26 mouse cellular contexts compared by ENCODE assay signal in the genomic region with DNA sequence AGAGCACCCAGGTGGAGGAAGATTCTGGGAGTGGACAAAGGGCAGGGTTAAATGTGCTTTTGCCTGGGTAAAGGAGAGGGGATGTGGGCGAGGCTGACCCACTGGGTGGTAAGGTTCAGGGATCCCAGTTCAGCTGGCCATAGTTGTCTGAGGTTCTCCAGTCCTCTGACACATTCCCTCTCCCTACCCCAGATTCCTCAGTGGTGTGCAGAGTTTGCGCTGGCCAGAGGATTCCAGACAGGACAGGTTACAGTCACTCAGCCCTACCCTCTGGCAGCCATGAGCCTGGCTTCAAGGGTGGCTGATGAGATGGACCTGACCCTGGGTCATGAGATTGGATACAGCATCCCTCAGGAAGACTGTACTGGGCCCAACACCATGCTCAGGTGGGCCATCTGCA. TPM values are rescaled to one million over a fixed set of nuclear protein-coding genes. Genes with fewer than 3 reads are reported as not detected.
DNase-seq lines count a peak whose midpoint lies in the region; ATAC-seq and TF ChIP-seq lines count a peak whose summit lies in the region.
"Had no signal": no experiment of that assay in that cellular context is flagged by ENCODE, and none has a peak within 500 bp of the region (broad histone marks: within the 10 kb centered on the region; RNA-seq: fewer than 3 reads in every experiment).

No protein-coding gene starts in this region.

- TF ChIP-seq EP300 in heart, adult 2 months (IDR thresholded peaks at IDR 0.05; ENCODE audit: insufficient read depth, low read depth, low read length): no peak
- no peak for TF ChIP-seq EP300 in CH12.LX (IDR thresholded peaks at IDR 0.05; ENCODE audit: low read length)
- TF ChIP-seq EP300 in liver, postnatal 0 days (IDR thresholded peaks at IDR 0.05; ENCODE audit: low read depth): no peak

- TF ChIP-seq POLR2A in heart, adult 2 months (IDR thresholded peaks at IDR 0.05; ENCODE audit: insufficient read depth, low read depth, low read length): 0 out of 2 replicates have a peak, but pooled peaks have one; percentile 5
- peak; percentile 0; the same call in 1 of the 2 replicates for TF ChIP-seq POLR2A in CH12.LX (IDR thresholded peaks at IDR 0.05; ENCODE audit: low read depth, low read length)

- H3K4me2 ChIP-seq in CH12.LX (ENCODE audit: insufficient read depth, low read depth, poor library complexity, severe bottlenecking): no peak overlapping the region
- H3K4me2 ChIP-seq in intestine, postnatal 0 days (replicated peaks; ENCODE audit: low read depth): peak overlapping the region; percentile 72
- peak overlapping the region; percentile 70 for H3K4me2 ChIP-seq in liver, postnatal 0 days (ENCODE audit: low read depth, low read length)
- H3K4me2 ChIP-seq: embryonic facial prominence, embryonic 13.5 days; hindbrain, embryonic 12.5 days; lung, embryonic 15.5 days; midbrain, embryonic 13.5 days had no signal

- H3K27ac ChIP-seq in heart, adult 2 months: no peak overlapping the region
- no peak overlapping the region for H3K27ac ChIP-seq in CH12.LX (ENCODE audit: insufficient read depth, low read depth)
- H3K27ac ChIP-seq in intestine, postnatal 0 days (ENCODE audit: low read depth, low read length): peak overlapping the region; percentile 89
- H3K27ac ChIP-seq in liver, postnatal 0 days (ENCODE audit: low read depth): peak overlapping the region; percentile 90
- H3K27ac ChIP-seq: embryonic facial prominence, embryonic 13.5 days; heart, embryonic 10.5 days; hindbrain, embryonic 12.5 days; left cerebral cortex, adult 2 months; lung, embryonic 15.5 days; macrophage; midbrain, embryonic 13.5 days had no signal

- DNase-seq in heart, adult 2 months: no peak
- no peak for DNase-seq in heart, postnatal 14 days
- no peak for DNase-seq in CH12.LX (ENCODE audit: extremely low read depth)
- DNase-seq in liver, postnatal 0 days: no peak
- DNase-seq in adrenal gland, postnatal 14 days: no peak
- DNase-seq in left cerebral cortex, postnatal 36 days (ENCODE audit: low spot score in 2 of 2): no peak
- DNase-seq: cerebellum, adult 9-10 months; forebrain, postnatal 0 days; kidney, adult 11 months; kidney, postnatal 4 days; layer of hippocampus, adult 9-11 months; spleen, adult 18-20 months had no signal

- intact Hi-C loops in heart, adult 2 months (cut with DNase I): no loop called here
- intact Hi-C loops in heart, postnatal 14 days (cut with DNase I): no loop called here
- intact Hi-C loops in left cerebral cortex, postnatal 36 days (cut with DNase I): no loop called here

- no peak overlapping the region for H3K9ac ChIP-seq in heart, adult 2 months (ENCODE audit: low read depth, low read length)
- no peak overlapping the region for H3K9ac ChIP-seq in CH12.LX (ENCODE audit: insufficient read depth, low read depth)
- peak overlapping the region; percentile 48 for H3K9ac ChIP-seq in intestine, postnatal 0 days (ENCODE audit: low read depth, low read length)
- peak overlapping the region; percentile 58 for H3K9ac ChIP-seq in liver, postnatal 0 days (replicated peaks)
- H3K9ac ChIP-seq: embryonic facial prominence, embryonic 13.5 days; forebrain, postnatal 0 days; hindbrain, embryonic 12.5 days; lung, embryonic 15.5 days; midbrain, embryonic 13.5 days had no signal

- no peak for ATAC-seq in intestine, postnatal 0 days
- no peak for ATAC-seq in liver, postnatal 0 days
- ATAC-seq in monocyte, adult 5-6 weeks (replicated peaks; ENCODE audit: insufficient number of reproducible peaks, low FRiP score, low TSS enrichment, poor library complexity, severe bottlenecking): no peak
- ATAC-seq: CD4-positive, CD25-positive, alpha-beta regulatory T cell, adult 4 months; forebrain, postnatal 0 days; midbrain, embryonic 13.5 days had no signal

- H3K79me2 ChIP-seq in heart, adult 2 months (replicated peaks; ENCODE audit: control insufficient read depth, insufficient read depth, low read length): no peaks in the 10 kb centered on the region; the same call in 1 of the 2 replicates
- H3K79me2 ChIP-seq in CH12.LX (replicated peaks; ENCODE audit: control insufficient read depth, extremely low read depth, insufficient read depth, poor library complexity, severe bottlenecking): peaks cover 23% of the 10 kb centered on the region

- H3K4me1 ChIP-seq in heart, adult 2 months (ENCODE audit: control insufficient read depth, insufficient read depth, low read length): peaks cover 4% of the 10 kb centered on the region
- peaks cover 8 to 17% of the 10 kb centered on the region in 2 experiments for H3K4me1 ChIP-seq in CH12.LX (ENCODE audit: control insufficient read depth in 1 of 2, insufficient read depth in 2 of 2)
- 0 out of 2 replicates have a peak, but pooled peaks cover 4% of the 10 kb centered on the region for H3K4me1 ChIP-seq in intestine, postnatal 0 days (replicated peaks; ENCODE audit: control insufficient read depth, insufficient read depth, low read length)
- peaks cover 15% of the 10 kb centered on the region for H3K4me1 ChIP-seq in liver, postnatal 0 days (ENCODE audit: insufficient read depth)

- TF ChIP-seq RAD21 in CH12.LX (IDR thresholded peaks at IDR 0.05; ENCODE audit: low read depth, low read length): no peak

- no peaks in the 10 kb centered on the region for H3K9me3 ChIP-seq in CH12.LX (replicated peaks; ENCODE audit: low read length)
- H3K9me3 ChIP-seq in intestine, postnatal 0 days (ENCODE audit: control insufficient read depth): no peaks in the 10 kb centered on the region
- no peaks in the 10 kb centered on the region for H3K9me3 ChIP-seq in liver, postnatal 0 days (ENCODE audit: low read length)
- H3K9me3 ChIP-seq: embryonic facial prominence, embryonic 13.5 days; heart, embryonic 10.5 days; hindbrain, embryonic 12.5 days; lung, embryonic 15.5 days; midbrain, embryonic 13.5 days had no signal

- H3K36me3 ChIP-seq in heart, adult 2 months (ENCODE audit: control insufficient read depth, insufficient read depth, low read length): no peaks in the 10 kb centered on the region
- peaks cover 20 to 68% of the 10 kb centered on the region in 2 experiments for H3K36me3 ChIP-seq in CH12.LX (replicated peaks in 1 of 2; ENCODE audit: control insufficient read depth in 1 of 2, insufficient read depth in 1 of 2, low read length in 1 of 2)
- H3K36me3 ChIP-seq in intestine, postnatal 0 days (ENCODE audit: control insufficient read depth, insufficient read depth): peaks cover 27% of the 10 kb centered on the region; the same call in 1 of the 2 replicates
- H3K36me3 ChIP-seq in liver, postnatal 0 days (replicated peaks; ENCODE audit: insufficient read depth, low read length): peaks cover 17% of the 10 kb centered on the region

- dilution Hi-C loops in CH12.LX (cut with MboI; ENCODE audit: extremely low pct_ligation_motif_present, extremely low pct_unique_long_range_greater_than_20kb, low sequenced_read_pairs): no loop called here

- in situ Hi-C loops in CH12.LX (cut with MboI; ENCODE audit: low pct_ligation_motif_present, low pct_unique_long_range_greater_than_20kb, low sequenced_read_pairs): no loop called here

- no peaks in the 10 kb centered on the region; the same call in 1 of the 2 replicates for H3K27me3 ChIP-seq in heart, adult 2 months (ENCODE audit: control insufficient read depth, insufficient read depth, low read length)
- H3K27me3 ChIP-seq in CH12.LX (replicated peaks): no peaks in the 10 kb centered on the region
- H3K27me3 ChIP-seq in intestine, postnatal 0 days (replicated peaks; ENCODE audit: control insufficient read depth, insufficient read depth, low read length): peaks cover 11% of the 10 kb centered on the region
- peaks cover 16% of the 10 kb centered on the region for H3K27me3 ChIP-seq in liver, postnatal 0 days (ENCODE audit: insufficient read depth, low read length)

- 81% methylated on average over 2 of the region's 2 CpGs for WGBS in heart, adult 2 months
- WGBS in intestine, postnatal 0 days: 72% methylated on average over 2 of the region's 2 CpGs
- 96% methylated on average over 2 of the region's 2 CpGs for WGBS in liver, postnatal 0 days (ENCODE audit: insufficient replicate concordance)

- no peak overlapping the region for H3K4me3 ChIP-seq in heart, adult 2 months
- no peak overlapping the region for H3K4me3 ChIP-seq in CH12.LX (replicated peaks in 1 of 3; ENCODE audit: low read depth in 2 of 3, low read length in 2 of 3, poor library complexity in 1 of 3)
- peak overlapping the region; percentile 46 for H3K4me3 ChIP-seq in intestine, postnatal 0 days (ENCODE audit: low read depth, low read length)
- H3K4me3 ChIP-seq in liver, postnatal 0 days (ENCODE audit: low read depth, low read length): peak overlapping the region; percentile 38
- H3K4me3 ChIP-seq: embryonic facial prominence, embryonic 13.5 days; heart, embryonic 10.5 days; hindbrain, embryonic 12.5 days; left cerebral cortex, adult 2 months; lung, embryonic 15.5 days; midbrain, embryonic 13.5 days had no signal

- TF ChIP-seq CTCF in heart, adult 2 months (IDR thresholded peaks at IDR 0.05): no peak
- TF ChIP-seq CTCF in CH12.LX (conservative IDR thresholded peaks at IDR 0.05 in 1 of 2, IDR thresholded peaks at IDR 0.05 in 1 of 2; ENCODE audit: low read depth in 2 of 2, low read length in 2 of 2): no peak
- no peak for TF ChIP-seq CTCF in intestine, postnatal 0 days (IDR thresholded peaks at IDR 0.05; ENCODE audit: low read depth)
- no peak for TF ChIP-seq CTCF in liver, postnatal 0 days (IDR thresholded peaks at IDR 0.05; ENCODE audit: low read depth)

RNA-seq across cellular contexts. Expression of gene Dqx1, which starts 1.1 kb away (rescaled TPM):
- total RNA-seq in heart, adult 2 months (2021): under 1 TPM; 0.65 to 0.80 TPM
- polyA plus RNA-seq in heart, adult 2 months (2012; rRNA removed): 1.4 TPM in 2 replicates
- under 1 TPM; 0.57 to 0.61 TPM for total RNA-seq in heart, postnatal 14 days (2021)
- total RNA-seq in CH12.LX (2012; rRNA removed) (2.2 and 2.7 TPM in 2 replicates), CH12.LX (2014; rRNA removed) (0.99 and 1.3 TPM in 2 replicates)
- polyA plus RNA-seq in CH12.LX (2012; ENCODE audit: insufficient read length, low read depth): 2.9 and 3.5 TPM in 2 replicates
- 24.8 and 27.1 TPM in 2 replicates for polyA plus RNA-seq in intestine, postnatal 0 days (2015; fragmentation: Nextera tagmentation; extraction: Ambion mirVana)
- 7.5 and 8.2 TPM in 2 replicates for polyA plus RNA-seq in liver, postnatal 0 days (2015; fragmentation: Nextera tagmentation; extraction: Ambion mirVana)
- total RNA-seq in adrenal gland, postnatal 14 days (2021): 2.8 TPM in 2 replicates
- total RNA-seq in left cerebral cortex, postnatal 36 days (2021): under 1 TPM; 0.37 to 0.97 TPM
- 0.21 to 3.8 TPM (median 2.6 TPM) in 3 replicates for total RNA-seq in monocyte, adult 5-6 weeks (2017)

RNA-seq across cellular contexts. Expression of gene Htra2, which starts 3.7 kb away (rescaled TPM):
- 10 to 100 TPM; 26.9 to 30.4 TPM for total RNA-seq in heart, adult 2 months (2021)
- polyA plus RNA-seq in heart, adult 2 months (2012; rRNA removed): 35.4 and 37.6 TPM in 2 replicates
- 10 to 100 TPM; 30.2 to 34.6 TPM for total RNA-seq in heart, postnatal 14 days (2021)
- total RNA-seq in CH12.LX (2012; rRNA removed) (113 and 128 TPM in 2 replicates), CH12.LX (2014; rRNA removed) (131 and 137 TPM in 2 replicates)
- polyA plus RNA-seq in CH12.LX (2012; ENCODE audit: insufficient read length, low read depth): 154 and 185 TPM in 2 replicates
- 22.7 and 24.0 TPM in 2 replicates for polyA plus RNA-seq in intestine, postnatal 0 days (2015; fragmentation: Nextera tagmentation; extraction: Ambion mirVana)
- polyA plus RNA-seq in liver, postnatal 0 days (2015; fragmentation: Nextera tagmentation; extraction: Ambion mirVana): 33.8 and 34.7 TPM in 2 replicates
- 50.7 and 59.3 TPM in 2 replicates for total RNA-seq in adrenal gland, postnatal 14 days (2021)
- 10 to 100 TPM; 41.6 to 48.5 TPM for total RNA-seq in left cerebral cortex, postnatal 36 days (2021)
- 81.4 to 125 TPM (median 105 TPM) in 3 replicates for total RNA-seq in monocyte, adult 5-6 weeks (2017)

RNA-seq across cellular contexts. Expression of gene Aup1, which starts 4.4 kb away (rescaled TPM):
- 10 to 100 TPM; 70.9 to 87.0 TPM for total RNA-seq in heart, adult 2 months (2021)
- 148 and 178 TPM in 2 replicates for polyA plus RNA-seq in heart, adult 2 months (2012; rRNA removed)
- 10 to 100 TPM; 82.7 to 85.5 TPM for total RNA-seq in heart, postnatal 14 days (2021)
- total RNA-seq in CH12.LX (2012; rRNA removed) (235 and 240 TPM in 2 replicates), CH12.LX (2014; rRNA removed) (108 and 119 TPM in 2 replicates)
- 284 and 324 TPM in 2 replicates for polyA plus RNA-seq in CH12.LX (2012; ENCODE audit: insufficient read length, low read depth)
- 191 and 210 TPM in 2 replicates for polyA plus RNA-seq in intestine, postnatal 0 days (2015; fragmentation: Nextera tagmentation; extraction: Ambion mirVana)
- 175 and 180 TPM in 2 replicates for polyA plus RNA-seq in liver, postnatal 0 days (2015; fragmentation: Nextera tagmentation; extraction: Ambion mirVana)
- 164 and 190 TPM in 2 replicates for total RNA-seq in adrenal gland, postnatal 14 days (2021)
- 100 to 1,000 TPM; 112 to 131 TPM for total RNA-seq in left cerebral cortex, postnatal 36 days (2021)
- 187 to 238 TPM (median 209 TPM) in 3 replicates for total RNA-seq in monocyte, adult 5-6 weeks (2017)

RNA-seq across cellular contexts. Expression of gene Tlx2, which starts 11.4 kb away (rescaled TPM):
- not detected for total RNA-seq in heart, adult 2 months (2021)
- 0.14 TPM in 1 of 2 replicates, not detected in the other for polyA plus RNA-seq in heart, adult 2 months (2012; rRNA removed)
- not detected for total RNA-seq in heart, postnatal 14 days (2021)
- total RNA-seq in CH12.LX (2012; rRNA removed) (not detected in 2 replicates), CH12.LX (2014; rRNA removed) (not detected in 2 replicates)
- not detected in 2 replicates for polyA plus RNA-seq in CH12.LX (2012; ENCODE audit: insufficient read length, low read depth)
- 7.6 and 8.4 TPM in 2 replicates for polyA plus RNA-seq in intestine, postnatal 0 days (2015; fragmentation: Nextera tagmentation; extraction: Ambion mirVana)
- not detected in 2 replicates for polyA plus RNA-seq in liver, postnatal 0 days (2015; fragmentation: Nextera tagmentation; extraction: Ambion mirVana)
- 9.4 and 10.4 TPM in 2 replicates for total RNA-seq in adrenal gland, postnatal 14 days (2021)
- total RNA-seq in left cerebral cortex, postnatal 36 days (2021): not detected
- not detected in 3 replicates for total RNA-seq in monocyte, adult 5-6 weeks (2017)
- total RNA-seq: forebrain, postnatal 0 days; gastrocnemius, postnatal 4 days; left cerebral cortex, adult 2 months had no signal
- polyA plus RNA-seq: CD4-positive, CD25-positive, alpha-beta regulatory T cell, adult 4 months; forebrain, postnatal 0 days; heart, postnatal 0 days; limb, embryonic 11.5 days; macrophage; midbrain, embryonic 13.5 days; neural tube, embryonic 14.5 days had no signal

RNA-seq across cellular contexts. Expression of gene Pcgf1, which starts 18.9 kb away (rescaled TPM):
- total RNA-seq in heart, adult 2 months (2021): 1 to 10 TPM; 7.7 to 8.0 TPM
- polyA plus RNA-seq in heart, adult 2 months (2012; rRNA removed): 11.5 and 15.5 TPM in 2 replicates
- total RNA-seq in heart, postnatal 14 days (2021): 1 to 10 TPM; 6.7 to 7.8 TPM
- total RNA-seq in CH12.LX (2012; rRNA removed): 14.5 and 16.6 TPM in 2 replicates
- total RNA-seq in CH12.LX (2014; rRNA removed): 12.5 and 13.7 TPM in 2 replicates
- 12.4 and 15.0 TPM in 2 replicates for polyA plus RNA-seq in CH12.LX (2012; ENCODE audit: insufficient read length, low read depth)
- polyA plus RNA-seq in intestine, postnatal 0 days (2015; fragmentation: Nextera tagmentation; extraction: Ambion mirVana): 13.6 and 14.4 TPM in 2 replicates
- 11.6 and 11.7 TPM in 2 replicates for polyA plus RNA-seq in liver, postnatal 0 days (2015; fragmentation: Nextera tagmentation; extraction: Ambion mirVana)
- total RNA-seq in adrenal gland, postnatal 14 days (2021): 29.2 and 39.8 TPM in 2 replicates
- 10 to 100 TPM; 21.6 to 35.9 TPM for total RNA-seq in left cerebral cortex, postnatal 36 days (2021)
- total RNA-seq in monocyte, adult 5-6 weeks (2017): 2.0 to 13.5 TPM (median 6.9 TPM) in 3 replicates

Comparison
In these comparisons a context has a peak if more than half of its experiments do, and no peak if none do; other contexts are left out.
1. H3K27ac ChIP-seq: peak in intestine, postnatal 0 days (single experiment) and liver, postnatal 0 days (single experiment); none in heart, adult 2 months (single experiment) and CH12.LX (single experiment).
2. H3K4me3 ChIP-seq: peak in intestine, postnatal 0 days (single experiment) and liver, postnatal 0 days (single experiment); none in heart, adult 2 months (single experiment) and CH12.LX (0 of 3).
3. H3K9ac ChIP-seq: peak in intestine, postnatal 0 days (single experiment) and liver, postnatal 0 days (single experiment); none in heart, adult 2 months (single experiment) and CH12.LX (single experiment).